Mouse (Mus musculus): ENCODE data around the gene Lrp5. TPM values are rescaled to one million over a fixed set of nuclear protein-coding genes. Genes with fewer than 3 reads are reported as not detected.

Gene Lrp5
- total and polyA plus RNA-seq, 3 experiments, result 16.1 to 31.9 TPM; not detected in 1

GRCm38 (mm10) chr19:3692414-3693145 lies 6.2 kb upstream of the Lrp5 start:
- no peak for TF ChIP-seq CTCF (IDR thresholded peaks at IDR 0.05 in 2 of 3, conservative IDR thresholded peaks at IDR 0.05 in 1 of 3; ENCODE audit: control insufficient read depth in 1 of 3, insufficient read depth in 1 of 3, low read depth in 2 of 3, low read length in 3 of 3, poor library complexity in 1 of 3, severe bottlenecking in 1 of 3)
- no peak for TF ChIP-seq NELFE (IDR thresholded peaks at IDR 0.05; ENCODE audit: low read depth, low read length)
- TF ChIP-seq ZNF384 (IDR thresholded peaks at IDR 0.05; ENCODE audit: low read depth, low read length), result peak; percentile 54
- peak; percentile 35; the same call in 1 of the 2 replicates for TF ChIP-seq ETS1 (IDR thresholded peaks at IDR 0.05; ENCODE audit: low read depth, low read length)
- TF ChIP-seq POLR2AphosphoS2 (IDR thresholded peaks at IDR 0.05; ENCODE audit: low read length), result no peak
- no peak for TF ChIP-seq JUND (IDR thresholded peaks at IDR 0.05; ENCODE audit: low read depth, low read length)
- no peak for TF ChIP-seq BHLHE40 (IDR thresholded peaks at IDR 0.05; ENCODE audit: borderline replicate concordance, low read depth, low read length)
- TF ChIP-seq SMC3 (IDR thresholded peaks at IDR 0.05; ENCODE audit: low read depth, low read length), result no peak
- TF ChIP-seq TBP (IDR thresholded peaks at IDR 0.05; ENCODE audit: low read depth, low read length), result peak; percentile 61; the same call in 1 of the 2 replicates

GRCm38 (mm10) chr19:3691337-3691736 lies 5.0 kb upstream of the Lrp5 start:
- Histone ChIP-seq H3K79me2 (ENCODE audit: control insufficient read depth, insufficient read depth, low read length, poor library complexity) (no peaks in the 10 kb centered on the region), H3K36me3 (ENCODE audit: control insufficient read depth in 1 of 2, insufficient read depth in 2 of 2, low read length in 2 of 2) (no peaks in the 10 kb centered on the region; a peak in 1 of 4 replicates), H3K27ac (ENCODE audit: control insufficient read depth, low read depth, low read length) (no peak overlapping the region), H3K4me1 (ENCODE audit: control insufficient read depth in 1 of 2, insufficient read depth in 2 of 2, low read length in 2 of 2) (peaks cover 0 to 10% of the 10 kb centered on the region in 2 experiments; a peak in 2 of 4 replicates), H3K27me3 (ENCODE audit: control insufficient read depth in 1 of 2, insufficient read depth in 2 of 2, low read length in 2 of 2) (no peaks in the 10 kb centered on the region), H3K9ac (ENCODE audit: control insufficient read depth, low read depth, low read length, poor library complexity, severe bottlenecking) (no peak overlapping the region), H3K9me3 (replicated peaks; ENCODE audit: insufficient read depth, low read length) (no peaks in the 10 kb centered on the region), H3K4me3 (ENCODE audit: control insufficient read depth in 1 of 2, insufficient read depth in 1 of 2, low read depth in 2 of 2, low read length in 2 of 2) (no peak overlapping the region)
- DNase-seq (ENCODE audit: low read depth, low spot score), result no peak
- no peak for TF ChIP-seq SIN3A (IDR thresholded peaks at IDR 0.05; ENCODE audit: low read length)
- TF ChIP-seq JUND (IDR thresholded peaks at IDR 0.05; ENCODE audit: low read depth, low read length), result no peak
- no peak for TF ChIP-seq POLR2AphosphoS2 (IDR thresholded peaks at IDR 0.05; ENCODE audit: low read length)
- no peak for TF ChIP-seq SMC3 (IDR thresholded peaks at IDR 0.05; ENCODE audit: low read depth, low read length)
- TF ChIP-seq TAL1 (IDR thresholded peaks at IDR 0.05; ENCODE audit: low read length), result no peak
- TF ChIP-seq EP300 (IDR thresholded peaks at IDR 0.05; ENCODE audit: low read depth in 1 of 2, low read length in 2 of 2), result no peak
- TF ChIP-seq MAFK (IDR thresholded peaks at IDR 0.05; ENCODE audit: borderline replicate concordance, low read depth, low read length), result no peak
- no peak for TF ChIP-seq MAZ (IDR thresholded peaks at IDR 0.05; ENCODE audit: low read depth, low read length)
- TF ChIP-seq POLR2AphosphoS5 (IDR thresholded peaks at IDR 0.05; ENCODE audit: borderline replicate concordance, low read depth, low read length), result no peak
- TF ChIP-seq MXI1 (IDR thresholded peaks at IDR 0.05; ENCODE audit: low read depth, low read length), result no peak

More at GRCm38 (mm10) chr19:3692414-3693145, 6.2 kb upstream of the Lrp5 start:
- no peaks in the 10 kb centered on the region for H3K36me3 ChIP-seq (ENCODE audit: control insufficient read depth in 1 of 2, insufficient read depth in 2 of 2, low read length in 2 of 2)
- H3K9ac ChIP-seq (ENCODE audit: control insufficient read depth, low read depth, low read length, poor library complexity, severe bottlenecking), result no peak overlapping the region
- H3K79me2 ChIP-seq (ENCODE audit: control insufficient read depth, insufficient read depth, low read length, poor library complexity), result no peaks in the 10 kb centered on the region
- no peaks in the 10 kb centered on the region for H3K27me3 ChIP-seq (ENCODE audit: control insufficient read depth in 1 of 2, insufficient read depth in 2 of 2, low read length in 2 of 2)
- no peaks in the 10 kb centered on the region for H3K9me3 ChIP-seq (replicated peaks; ENCODE audit: insufficient read depth, low read length)
- no peak overlapping the region for H3K27ac ChIP-seq (ENCODE audit: control insufficient read depth, low read depth, low read length)
- peak; percentile 54 for DNase-seq (ENCODE audit: low read depth, low spot score)
- H3K4me1 ChIP-seq (ENCODE audit: control insufficient read depth in 1 of 2, insufficient read depth in 2 of 2, low read length in 2 of 2), result peaks cover 0 to 1% of the 10 kb centered on the region in 2 experiments; a peak in 1 of 4 replicates
- no peak overlapping the region for H3K4me3 ChIP-seq (ENCODE audit: control insufficient read depth in 1 of 2, insufficient read depth in 1 of 2, low read depth in 2 of 2, low read length in 2 of 2)

Measured in MEL (cell line).